Mouse (Mus musculus) kidney, adult 8-10 months (tissue): ENCODE measurements at regions not wholly inside any gene's neighbourhood (a gene's known extent, or its start where the extent isn't known, plus 50 kb on each side); places are given as distances from the start of the nearest gene placed in this dataset.

Experiments
- DNase-seq, 2 experiments: peaks; one replicate each; pipeline ENCODE4 v3.0.0; 2022

DNA sequence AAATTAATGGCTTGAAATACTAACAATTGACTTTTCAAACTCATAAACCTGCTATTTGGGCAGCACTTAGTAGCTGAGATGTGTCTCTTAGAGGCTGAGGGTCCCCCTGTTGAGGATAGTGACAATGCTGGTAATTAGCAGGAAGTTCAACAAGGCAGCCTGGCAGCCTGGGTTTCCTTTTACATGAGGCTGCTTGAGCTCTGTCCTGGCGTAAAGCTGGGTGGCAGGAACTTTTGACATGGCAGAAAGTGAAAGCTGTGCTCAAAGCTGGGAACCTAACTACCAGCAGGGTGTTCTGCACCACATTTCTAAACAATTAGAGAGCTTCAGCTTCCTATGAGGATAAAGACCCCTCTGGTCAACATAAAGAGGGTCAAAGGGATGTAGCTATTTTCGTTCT, 194.5 kb downstream of the Etaa1 start:
- no peak for DNase-seq

DNA sequence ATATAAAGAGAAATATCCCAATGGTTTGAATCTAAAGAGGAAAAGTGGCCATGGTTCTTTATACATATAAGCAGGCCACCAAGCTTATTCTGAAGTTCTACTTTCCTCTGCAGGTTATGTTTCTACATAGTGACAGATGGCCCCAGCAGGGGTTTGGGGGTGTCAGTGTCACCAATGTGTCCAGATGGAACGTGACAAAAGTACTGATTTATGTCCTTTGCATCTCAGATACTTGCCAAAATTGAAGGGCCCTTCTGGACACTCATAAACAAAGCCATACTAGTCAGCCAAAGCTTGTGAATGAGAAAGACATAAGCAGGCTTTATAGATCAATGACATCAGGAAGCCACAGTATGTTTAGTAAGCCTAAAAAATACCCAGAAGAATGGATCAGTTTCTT, 190.3 kb downstream of the Etaa1 start:
- DNase-seq, result no peak

DNA sequence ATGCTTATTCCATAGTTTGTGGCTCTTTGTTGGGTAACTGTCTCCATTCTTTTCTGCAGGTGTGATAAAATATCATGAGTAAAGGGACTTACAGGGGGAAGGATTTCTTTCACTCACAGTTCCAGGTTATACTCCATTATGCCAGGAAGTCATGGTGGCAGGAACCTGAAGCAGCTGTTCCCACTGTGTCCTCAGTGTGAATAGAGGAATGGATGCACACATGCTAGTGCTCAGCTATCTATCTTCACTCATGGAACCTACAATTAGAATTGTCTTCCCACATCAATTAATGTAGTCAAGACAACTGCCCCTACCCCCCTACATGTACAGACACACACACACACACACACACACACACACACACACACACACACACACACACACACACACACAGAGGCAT, 189.5 kb downstream of the Etaa1 start:
- no peak for DNase-seq

DNA sequence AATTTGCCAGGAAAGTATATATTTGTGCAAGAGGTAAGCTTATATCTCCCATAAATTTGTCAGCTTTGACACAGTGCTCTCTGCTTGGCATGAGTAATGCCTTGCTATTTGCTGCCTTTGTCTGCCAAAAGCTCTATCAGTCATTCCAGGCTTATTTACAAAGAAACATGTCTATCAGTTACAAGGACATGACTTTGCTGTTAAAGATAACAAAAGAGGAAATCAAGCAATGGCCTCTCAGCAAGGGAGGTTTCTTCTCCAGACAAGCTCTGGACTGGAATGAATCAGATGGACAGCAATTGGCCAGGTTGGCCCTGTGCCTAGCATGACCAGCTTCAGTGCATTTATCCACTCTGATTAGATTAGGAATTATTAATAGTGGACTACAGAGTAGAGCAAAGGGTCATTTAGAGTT, 185.3 kb downstream of the Etaa1 start:
- DNase-seq, result no peak

GRCm38 (mm10) chr11:17768837-17769466, 184.7 kb downstream of the Etaa1 start:
- DNase-seq, result no peak

- no peak for DNase-seq
Measured at GRCm38 (mm10) chr11:17797632-17798031, 156.0 kb downstream of the Etaa1 start.

- DNase-seq, result no peak
Measured at GRCm38 (mm10) chr11:17807851-17808250, 145.8 kb downstream of the Etaa1 start.

DNA sequence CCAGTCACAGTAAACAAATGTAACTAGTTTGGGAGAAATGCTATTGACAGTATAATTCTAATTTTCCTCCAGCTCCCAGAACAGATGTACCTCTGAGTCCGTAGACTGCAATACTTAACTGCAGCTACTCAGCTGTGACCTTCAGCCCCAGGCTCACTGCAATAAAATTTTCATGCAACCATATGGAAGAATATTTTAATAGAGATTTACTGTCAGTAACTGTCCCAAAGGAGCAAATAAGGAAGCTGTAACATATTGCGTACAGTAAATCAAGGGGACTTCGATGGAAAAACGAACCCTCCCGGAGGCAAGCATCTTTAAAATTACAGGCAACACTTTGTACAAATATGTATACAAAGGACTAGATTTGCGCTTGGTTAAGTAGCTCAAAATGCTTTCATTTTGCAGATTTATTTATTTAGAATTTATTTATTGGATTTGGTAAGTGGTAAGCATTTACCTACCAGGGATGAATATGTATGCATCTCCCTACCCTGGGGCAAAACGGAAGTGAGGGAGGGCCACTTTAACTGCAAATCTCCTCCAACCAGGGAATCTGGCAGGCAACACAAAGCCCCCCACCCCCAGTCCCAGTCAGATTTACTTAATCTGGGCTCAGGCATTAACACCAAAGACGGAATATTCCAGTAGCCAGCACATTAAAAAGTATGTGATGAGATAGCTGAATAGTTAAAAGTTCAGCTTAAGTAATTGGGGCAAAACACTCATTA, 141.7 kb downstream of the Etaa1 start:
- no peak for DNase-seq

- DNase-seq, result no peak
Measured at GRCm38 (mm10) chr11:17842642-17843041, 111.0 kb downstream of the Etaa1 start.

DNA sequence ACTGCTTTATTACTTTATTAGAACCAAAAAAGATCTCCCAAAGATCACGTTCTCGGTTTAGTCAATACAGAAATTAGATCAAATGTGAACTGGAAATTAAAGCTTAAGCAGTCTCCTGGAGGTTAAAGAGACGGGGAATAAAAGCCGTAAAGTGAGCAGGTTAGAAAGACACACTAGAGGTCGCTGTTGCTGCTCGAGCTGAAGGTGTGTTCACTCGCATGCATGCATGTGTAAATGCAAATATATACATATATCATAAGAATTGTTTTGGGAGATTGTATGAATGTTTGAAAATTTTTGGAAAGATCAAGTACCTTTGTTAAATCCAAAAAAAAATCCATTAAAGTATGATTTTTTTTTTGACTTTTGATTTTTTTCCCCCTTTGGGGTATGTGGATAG, 101.3 kb downstream of the Etaa1 start:
- no peak for DNase-seq

GRCm38 (mm10) chr11:17853246-17853804, 100.3 kb downstream of the Etaa1 start:
- no peak for DNase-seq

DNA sequence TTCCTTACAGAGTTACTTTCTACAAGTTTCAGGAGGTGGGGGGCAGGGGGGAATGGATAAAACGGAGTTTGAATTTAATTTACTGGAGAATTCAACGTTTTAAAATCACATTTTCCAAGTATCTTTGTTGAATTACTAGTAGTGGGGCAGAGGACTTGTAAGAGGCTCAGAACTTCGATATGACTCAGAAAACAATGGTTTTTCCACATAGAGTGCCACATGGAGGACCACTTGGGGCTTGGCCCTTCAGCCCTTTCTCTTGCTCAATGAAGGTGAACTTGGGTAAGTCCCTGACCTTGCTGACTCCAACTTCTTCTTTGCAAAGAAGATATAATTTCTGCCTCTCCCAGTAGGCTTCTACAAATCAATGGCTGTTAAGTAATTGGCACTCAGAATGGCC, 99.8 kb downstream of the Etaa1 start:
- no peak for DNase-seq

DNA sequence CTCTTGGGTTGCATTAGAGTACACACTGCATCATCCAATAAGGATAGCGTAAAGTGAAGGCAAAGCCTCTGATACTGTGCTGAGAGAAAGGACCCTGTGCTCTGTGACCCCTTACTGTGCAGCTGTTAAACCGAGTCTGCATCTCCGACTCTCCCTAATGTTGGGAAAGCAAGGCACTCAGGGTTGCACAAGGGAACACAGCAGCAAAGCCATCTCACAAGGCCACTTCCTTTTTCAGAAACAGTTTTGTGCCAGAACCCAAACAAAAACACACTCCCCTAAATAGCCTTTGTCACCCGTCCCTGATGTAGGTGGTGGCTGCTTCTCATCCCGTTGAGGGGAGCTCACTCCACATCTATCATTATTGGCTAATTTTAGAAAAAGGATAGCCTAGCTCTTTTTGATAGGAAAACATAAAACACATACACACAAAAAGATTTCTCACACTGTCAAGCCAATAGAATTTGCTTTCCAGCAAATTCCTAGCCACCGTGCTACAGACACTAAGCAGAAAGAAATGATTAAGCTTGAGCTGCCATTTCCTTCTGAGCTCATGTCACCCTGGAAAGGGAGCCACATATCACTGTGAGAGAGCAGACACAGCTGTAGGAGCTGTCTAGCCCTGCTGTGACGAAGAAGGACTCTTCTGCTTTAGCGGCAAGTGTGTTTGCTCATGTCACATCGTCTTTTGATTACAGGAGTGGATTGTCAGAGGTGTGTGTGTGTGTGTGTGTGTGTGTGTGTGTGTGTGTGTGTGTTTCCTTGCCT, 94.1 kb downstream of the Etaa1 start:
- peak in 1 of 2 experiments; percentile 1 for DNase-seq

GRCm38 (mm10) chr11:17864833-17865397, 88.8 kb downstream of the Etaa1 start:
- DNase-seq, result no peak

DNA sequence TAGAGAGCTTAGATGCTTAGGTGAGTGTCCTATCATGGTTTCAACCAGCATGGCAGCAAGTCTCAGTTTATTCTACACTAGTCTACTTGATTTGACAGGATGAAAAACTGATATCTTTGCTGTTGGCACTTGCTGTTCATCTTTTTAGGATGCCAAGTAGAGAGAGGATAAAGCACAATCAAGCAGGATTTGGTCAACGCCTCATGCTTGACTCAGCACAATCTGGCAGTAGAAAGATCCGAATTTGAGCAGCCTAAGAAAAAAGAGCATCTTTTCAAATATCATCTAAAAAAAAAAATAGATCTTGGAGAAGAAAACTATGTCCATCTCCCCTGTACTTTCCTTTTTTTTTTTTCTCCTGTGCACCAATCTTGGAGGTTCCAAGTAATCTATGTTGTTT, 83.0 kb downstream of the Etaa1 start:
- DNase-seq, result no peak

- DNase-seq, result no peak
Measured at GRCm38 (mm10) chr11:17871920-17872319, 81.8 kb downstream of the Etaa1 start.

- no peak for DNase-seq
Measured at GRCm38 (mm10) chr11:17883276-17883675, 70.4 kb downstream of the Etaa1 start.
